Mouse (Mus musculus) B cell, adult 2 months (primary cell): ENCODE data around the gene Nop9.
A peak's percentile ranks its signal among the peaks of the same experiment; 100 is the strongest.

Experiments used
- DNase-seq, 2 experiments: peaks; one replicate each; pipeline ENCODE4 v3.0.0; 2022

The Nop9 gene

GRCm38 (mm10) chr14:55730116-55730515, 15.4 kb upstream of the Nop9 start:
- no peak for DNase-seq

- DNase-seq = no peak
These were observed 14.9 kb upstream of the Nop9 start for GRCm38 (mm10) chr14:55730531-55731032.

GRCm38 (mm10) chr14:55733889-55734288, 11.6 kb upstream of the Nop9 start:
- no peak for DNase-seq

GRCm38 (mm10) chr14:55734869-55735268, 10.6 kb upstream of the Nop9 start:
- DNase-seq = no peak

GRCm38 (mm10) chr14:55735334-55735733, 10.2 kb upstream of the Nop9 start:
- no peak for DNase-seq

GRCm38 (mm10) chr14:55735758-55736157, 9.7 kb upstream of the Nop9 start:
- no peak for DNase-seq

- no peak for DNase-seq
These were observed 8.3 kb upstream of the Nop9 start for GRCm38 (mm10) chr14:55737086-55737687.

- peak; percentile 93 to 94 for DNase-seq
These were observed 1.8 kb upstream of the Nop9 start for GRCm38 (mm10) chr14:55743711-55744110.

GRCm38 (mm10) chr14:55745861-55746237, 356 bp downstream of the Nop9 start:
- no peak for DNase-seq

- DNase-seq = no peak
These were observed 1.8 kb downstream of the Nop9 start for GRCm38 (mm10) chr14:55747051-55747847.

- DNase-seq = no peak
These were observed 12.1 kb downstream of the Nop9 start for GRCm38 (mm10) chr14:55757566-55757965.

GRCm38 (mm10) chr14:55758363-55758784, 12.9 kb downstream of the Nop9 start, which contains the start of gene Cideb:
Gene Cideb (minus strand): TSS chr14:55758458.
- DNase-seq = no peak

- peak; percentile 92 to 93 for DNase-seq
These were observed 14.7 kb downstream of the Nop9 start for GRCm38 (mm10) chr14:55760156-55760555.

- DNase-seq = no peak
These were observed 15.7 kb downstream of the Nop9 start, which contains the start of gene Ltb4r2 for GRCm38 (mm10) chr14:55761163-55761562. Gene Ltb4r2 (plus strand): TSS chr14:55761428.

GRCm38 (mm10) chr14:55762001-55762821, 16.7 kb downstream of the Nop9 start:
- DNase-seq = peak; percentile 35 to 37

- no peak for DNase-seq
These were observed 17.7 kb downstream of the Nop9 start for GRCm38 (mm10) chr14:55763166-55763565.

GRCm38 (mm10) chr14:55765696-55766095, 20.2 kb downstream of the Nop9 start, which contains the start of gene Ltb4r1:
Gene Ltb4r1 (plus strand): TSS chr14:55765962.
- DNase-seq = no peak

GRCm38 (mm10) chr14:55767519-55768414, 22.3 kb downstream of the Nop9 start:
- DNase-seq = peak; percentile 46 to 56

GRCm38 (mm10) chr14:55768555-55768954, 23.1 kb downstream of the Nop9 start:
- DNase-seq = no peak

GRCm38 (mm10) chr14:55769087-55769703, 23.7 kb downstream of the Nop9 start:
- DNase-seq = no peak

GRCm38 (mm10) chr14:55776711-55777110, 31.2 kb downstream of the Nop9 start:
- no peak for DNase-seq

- no peak for DNase-seq
These were observed 31.7 kb downstream of the Nop9 start for GRCm38 (mm10) chr14:55777176-55777575.
